Comparison of ENCODE assay signal across 17 mouse cellular contexts in the genomic region with DNA sequence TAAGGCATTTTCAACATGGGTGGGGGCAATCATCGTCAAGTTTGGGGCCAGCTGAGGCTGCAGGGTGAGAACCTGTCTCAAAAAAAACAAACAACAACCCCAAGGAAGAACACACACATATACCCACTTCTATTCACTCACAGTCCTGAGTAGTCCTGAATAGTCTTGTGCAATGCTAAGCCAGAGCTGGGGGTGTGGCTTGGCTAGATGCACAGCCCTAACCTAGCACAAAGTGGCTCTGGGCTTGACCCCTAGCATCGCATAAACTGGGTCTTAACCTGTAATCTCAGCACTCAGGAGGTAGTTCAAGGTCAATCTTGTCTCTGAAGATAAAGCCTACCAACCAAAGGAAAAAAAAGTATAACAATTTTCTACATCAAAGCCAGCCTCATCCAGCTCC.
A peak's percentile ranks its signal among the peaks of the same experiment; 100 is the strongest.
DNase-seq lines count a peak whose midpoint lies in the region; ATAC-seq and TF ChIP-seq lines count a peak whose summit lies in the region.
"Had no signal": no experiment of that assay in that cellular context is flagged by ENCODE, and none has a peak within 500 bp of the region (broad histone marks: within the 10 kb centered on the region; RNA-seq: fewer than 3 reads in every experiment).

No protein-coding gene starts in this region.

- TF ChIP-seq POLR2A in liver, adult 2 months (IDR thresholded peaks at IDR 0.05; ENCODE audit: extremely low read depth, insufficient read depth, low read length) = no peak

- H3K9ac ChIP-seq in liver, adult 2 months (ENCODE audit: low read depth, low read length) = no peak overlapping the region
- H3K9ac ChIP-seq in stomach, embryonic 16.5 days (ENCODE audit: low read length) = no peak overlapping the region
- H3K9ac ChIP-seq: limb, embryonic 15.5 days had no signal

- no peak for ATAC-seq in stomach, embryonic 16.5 days (ENCODE audit: insufficient read depth, low FRiP score)
- ATAC-seq in activated CD4-positive, CD25-positive, alpha-beta regulatory T cell, adult 4 months = no peak
- ATAC-seq: inflammation-experienced regulatory T-cells, adult 6 months had no signal

- peak; percentile 21 for DNase-seq in liver, adult 2 months (ENCODE audit: extremely low read depth, low read depth, low spot score)
- DNase-seq in liver = no peak
- peak; percentile 62 for DNase-seq in NIH3T3 (ENCODE audit: low read depth)
- peak; percentile 81 to 86 for DNase-seq in lung, adult 18-20 months
- no peak for DNase-seq in heart, adult 9 months (ENCODE audit: low spot score in 2 of 2)
- DNase-seq: adrenal gland, postnatal 25 days; cerebellum, adult 18-20 months; heart, adult 11 months; heart, postnatal 4 days; kidney, postnatal 25 days; right cerebral cortex, postnatal 4 days had no signal

- no peak overlapping the region for H3K4me2 ChIP-seq in stomach, embryonic 16.5 days (ENCODE audit: low read depth, low read length)
- H3K4me2 ChIP-seq: limb, embryonic 15.5 days had no signal

- H3K27ac ChIP-seq in liver, adult 2 months (replicated peaks; ENCODE audit: insufficient read depth, low read depth, low read length) = no peak overlapping the region
- peak overlapping the region; percentile 26 for H3K27ac ChIP-seq in stomach, embryonic 16.5 days (ENCODE audit: low read length)
- H3K27ac ChIP-seq: left cerebral cortex, adult 2 months; limb, embryonic 15.5 days had no signal

- no peaks in the 10 kb centered on the region for H3K9me3 ChIP-seq in stomach, embryonic 16.5 days (replicated peaks; ENCODE audit: control insufficient read depth, low read length)
- H3K9me3 ChIP-seq: G1E; limb, embryonic 15.5 days had no signal

- TF ChIP-seq CTCF in liver, adult 2 months (IDR thresholded peaks at IDR 0.05; ENCODE audit: low read depth, low read length) = no peak

- H3K79me2 ChIP-seq in liver, adult 2 months (ENCODE audit: control insufficient read depth, insufficient read depth, low read length) = no peaks in the 10 kb centered on the region

- H3K4me3 ChIP-seq in liver, adult 2 months (ENCODE audit: insufficient read depth, low read depth, low read length) = no peak overlapping the region
- no peak overlapping the region for H3K4me3 ChIP-seq in stomach, embryonic 16.5 days (replicated peaks; ENCODE audit: low read length)
- H3K4me3 ChIP-seq: left cerebral cortex, adult 2 months; limb, embryonic 15.5 days had no signal

- 33% methylated on average over 2 of the region's 2 CpGs for WGBS in liver, adult 2 months
- 38% methylated on average over 2 of the region's 2 CpGs for WGBS in stomach, embryonic 16.5 days

- H3K4me1 ChIP-seq in liver, adult 2 months (ENCODE audit: control insufficient read depth, insufficient read depth, low read length) = peaks cover 4% of the 10 kb centered on the region; the same call in 1 of the 2 replicates
- H3K4me1 ChIP-seq in stomach, embryonic 16.5 days (ENCODE audit: control insufficient read depth, insufficient read depth, low read length) = peaks cover 26% of the 10 kb centered on the region

- no peaks in the 10 kb centered on the region for H3K27me3 ChIP-seq in liver, adult 2 months (ENCODE audit: control insufficient read depth, insufficient read depth, low read length)
- H3K27me3 ChIP-seq in stomach, embryonic 16.5 days (ENCODE audit: control insufficient read depth, insufficient read depth, low read length) = no peaks in the 10 kb centered on the region
- H3K27me3 ChIP-seq: limb, embryonic 15.5 days had no signal

- H3K36me3 ChIP-seq in liver, adult 2 months (ENCODE audit: control insufficient read depth, insufficient read depth, low read length) = no peaks in the 10 kb centered on the region
- no peaks in the 10 kb centered on the region for H3K36me3 ChIP-seq in stomach, embryonic 16.5 days (ENCODE audit: control insufficient read depth, insufficient read depth, low read length)
- H3K36me3 ChIP-seq: limb, embryonic 15.5 days had no signal

Comparison
In these comparisons a context has a peak if more than half of its experiments do, and no peak if none do; other contexts are left out.
1. DNase-seq: peak in liver, adult 2 months (single experiment), NIH3T3 (single experiment) and lung, adult 18-20 months (2 of 2); none in liver (single experiment) and heart, adult 9 months (0 of 2).